Mouse (Mus musculus) E14TG2a.4 (cell line): ENCODE measurements around the gene Syn1.

Experiments
- CTCF ChIP-seq: conservative IDR thresholded peaks from 2 replicates; pipeline ENCODE4 v1.5.1; 2014; ENCODE audit warnings: low read length
- NANOG ChIP-seq: IDR thresholded peaks from 2 replicates; pipeline ENCODE4 v1.6.1; 2014; ENCODE audit warnings: borderline replicate concordance, low read length, mixed read lengths
- POU5F1 ChIP-seq: IDR thresholded peaks from 2 replicates; pipeline ENCODE4 v1.6.1; 2014; ENCODE audit warnings: low read length, borderline replicate concordance

- no peak for TF ChIP-seq CTCF
- no peak for TF ChIP-seq POU5F1
- no peak for TF ChIP-seq NANOG
These were observed 72.4 kb downstream of the Syn1 start for GRCm38 (mm10) chrX:20848256-20848984.
